Mouse (Mus musculus): ENCODE measurements around the gene Tmprss12.
"Not testable (repeated sequence)": the region's sequence is repeated elsewhere in the genome, so short reads cannot be mapped to it uniquely, and the experiment has no call there.

GRCm38 (mm10) chr15:100337328-100337727 is 56.7 kb downstream of the Tmprss12 start:
- TF ChIP-seq POLR2A (IDR thresholded peaks at IDR 0.05; ENCODE audit: low read depth, low read length); CTCF (IDR thresholded peaks at IDR 0.05; ENCODE audit: extremely low read depth, insufficient read length, insufficient replicate concordance, low read depth, low read length): not testable (repeated sequence)

Data from small intestine, adult 2 months (tissue).